In genomic region chr4:109439825-109440248, GRCm38 (mm10) we compare ENCODE assay signal across 13 mouse cellular contexts. TPM values are rescaled to one million over a fixed set of nuclear protein-coding genes. Genes with fewer than 3 reads are reported as not detected.
DNase-seq lines count a peak whose midpoint lies in the region; ATAC-seq and TF ChIP-seq lines count a peak whose summit lies in the region.
"Had no signal": no experiment of that assay in that cellular context is flagged by ENCODE, and none has a peak within 500 bp of the region (broad histone marks: within the 10 kb centered on the region; RNA-seq: fewer than 3 reads in every experiment).

No protein-coding gene starts in this region.

- no peak for TF ChIP-seq POLR2A in limb, embryonic 14.5 days (IDR thresholded peaks at IDR 0.05; ENCODE audit: borderline replicate concordance, extremely low read depth, insufficient read depth, insufficient read length)
- no peak for TF ChIP-seq POLR2A in spleen, adult 2 months (IDR thresholded peaks at IDR 0.05; ENCODE audit: low read depth, low read length)

- DNase-seq in heart, postnatal 36 days, result no peak
- peak; percentile 19 for DNase-seq in c-Kit-positive CD71-negative TER-119-negative erythroid progenitor cells, embryonic 14.5 days (ENCODE audit: low read depth)
- DNase-seq in limb, embryonic 14.5 days (ENCODE audit: low spot score), result peak; percentile 29
- DNase-seq in spleen, adult 2 months (ENCODE audit: low read depth in 1 of 2, low spot score in 2 of 2), result no peak
- no peak for DNase-seq in layer of hippocampus, adult 11-12 months (ENCODE audit: low spot score)
- DNase-seq in left cerebral cortex, postnatal 25 days (ENCODE audit: low spot score in 2 of 2), result no peak
- no peak for DNase-seq in lung, postnatal 10 days
- DNase-seq: cerebellum, adult 8-10 months; forebrain, postnatal 0 days; kidney, postnatal 4 days; lung, postnatal 14 days had no signal

- H3K27me3 ChIP-seq in heart, embryonic 11.5 days (ENCODE audit: control insufficient read depth, insufficient read depth, low read length), result no peaks in the 10 kb centered on the region
- H3K27me3 ChIP-seq in limb, embryonic 14.5 days (ENCODE audit: control insufficient read depth, insufficient read depth, low read length), result no peaks in the 10 kb centered on the region
- no peaks in the 10 kb centered on the region for H3K27me3 ChIP-seq in spleen, adult 2 months (ENCODE audit: control insufficient read depth, insufficient read depth, low read length)

- intact Hi-C loops in heart, postnatal 36 days (cut with DNase I), result loop anchor here (2.0 kb wide), 1 partner anchor 37 kb away; no protein-coding TSS in a partner anchor
- intact Hi-C loops in left cerebral cortex, postnatal 25 days (cut with DNase I), result loop anchor here (5.0 kb wide), 1 partner anchor 287 kb away; no protein-coding TSS in a partner anchor

- no peaks in the 10 kb centered on the region for H3K9me3 ChIP-seq in heart, embryonic 11.5 days (replicated peaks; ENCODE audit: control insufficient read depth, low read length)
- no peaks in the 10 kb centered on the region for H3K9me3 ChIP-seq in limb, embryonic 14.5 days (ENCODE audit: control insufficient read depth, low read length)

- no peak overlapping the region for H3K4me2 ChIP-seq in heart, embryonic 11.5 days
- no peak overlapping the region for H3K4me2 ChIP-seq in limb, embryonic 14.5 days (replicated peaks; ENCODE audit: low read depth, low read length, severe bottlenecking)

- H3K27ac ChIP-seq in heart, embryonic 11.5 days (ENCODE audit: low read depth, low read length), result peak overlapping the region; percentile 75
- H3K27ac ChIP-seq in limb, embryonic 14.5 days (replicated peaks; ENCODE audit: low read depth, low read length), result peak overlapping the region; percentile 5; the same call in 1 of the 2 replicates
- H3K27ac ChIP-seq in spleen, adult 2 months (ENCODE audit: insufficient read depth, low read length), result peak overlapping the region; percentile 20; the same call in 1 of the 2 replicates

- H3K4me1 ChIP-seq in heart, embryonic 11.5 days (ENCODE audit: control insufficient read depth, insufficient read depth, low read length), result peaks cover 18% of the 10 kb centered on the region
- H3K4me1 ChIP-seq in limb, embryonic 14.5 days (ENCODE audit: control insufficient read depth, insufficient read depth, low read length), result no peaks in the 10 kb centered on the region
- H3K4me1 ChIP-seq in spleen, adult 2 months (ENCODE audit: control insufficient read depth, insufficient read depth, insufficient read length), result no peaks in the 10 kb centered on the region

- 0 out of 2 replicates have a peak overlapping the region, but pooled peaks have one; percentile 22 for H3K9ac ChIP-seq in heart, embryonic 11.5 days (ENCODE audit: low read depth, low read length)
- H3K9ac ChIP-seq in limb, embryonic 14.5 days (ENCODE audit: low read depth, low read length, severe bottlenecking), result no peak overlapping the region
- H3K9ac ChIP-seq: forebrain, postnatal 0 days had no signal

- ATAC-seq in heart, embryonic 11.5 days (replicated peaks; ENCODE audit: insufficient number of reproducible peaks, low FRiP score, low TSS enrichment), result peak; percentile 35; the same call in 1 of the 2 replicates
- ATAC-seq in limb, embryonic 14.5 days (ENCODE audit: low FRiP score, low read depth), result peak; percentile 45; the same call in 1 of the 2 replicates
- ATAC-seq: CD4-positive, CD25-positive, alpha-beta regulatory T cell, adult 4 months; forebrain, postnatal 0 days had no signal

- no peak for TF ChIP-seq CTCF in spleen, adult 2 months (IDR thresholded peaks at IDR 0.05; ENCODE audit: extremely low read depth, insufficient read depth, insufficient read length, insufficient replicate concordance)

- no peaks in the 10 kb centered on the region for H3K36me3 ChIP-seq in heart, embryonic 11.5 days (ENCODE audit: control insufficient read depth, insufficient read depth, low read length)
- peaks cover 17% of the 10 kb centered on the region; the same call in 1 of the 2 replicates for H3K36me3 ChIP-seq in limb, embryonic 14.5 days (ENCODE audit: control insufficient read depth, insufficient read depth, low read length)
- no peaks in the 10 kb centered on the region for H3K36me3 ChIP-seq in spleen, adult 2 months (ENCODE audit: control insufficient read depth, insufficient read depth, low read length)

- H3K4me3 ChIP-seq in heart, embryonic 11.5 days (ENCODE audit: low read depth, low read length), result no peak overlapping the region
- no peak overlapping the region for H3K4me3 ChIP-seq in limb, embryonic 14.5 days (replicated peaks; ENCODE audit: low read length)
- H3K4me3 ChIP-seq in spleen, adult 2 months (ENCODE audit: extremely low read depth, insufficient read depth, insufficient read length), result no peak overlapping the region

- WGBS in heart, embryonic 11.5 days (ENCODE audit: insufficient replicate concordance), result 36% methylated on average over 3 of the region's 3 CpGs
- 59% methylated on average over 3 of the region's 3 CpGs for WGBS in limb, embryonic 14.5 days
- 75% methylated on average over 3 of the region's 3 CpGs for WGBS in spleen, adult 2 months

RNA-seq across cellular contexts. Expression of gene Ttc39a, which starts 33.4 kb away (rescaled TPM):
- 10.8 and 11.4 TPM in 2 replicates for polyA plus RNA-seq in heart, embryonic 11.5 days (2014; fragmentation: Nextera tagmentation; extraction: Ambion mirVana)
- total RNA-seq in heart, postnatal 36 days (2021), result 1 to 10 TPM in 1 of 2 experiments, under 1 TPM in 1; 0.89 to 1.4 TPM
- 5.4 and 6.0 TPM in 2 replicates for polyA plus RNA-seq in limb, embryonic 14.5 days (2012; rRNA removed)
- polyA plus RNA-seq in limb, embryonic 14.5 days (2014; fragmentation: Nextera tagmentation; extraction: Ambion mirVana), result 4.0 and 4.3 TPM in 2 replicates
- 4.3 and 5.5 TPM in 2 replicates for polyA plus RNA-seq in spleen, adult 2 months (2012; rRNA removed)
- total RNA-seq in left cerebral cortex, postnatal 25 days (2021), result 1 to 10 TPM; 2.0 to 3.9 TPM
- polyA plus RNA-seq: CD4-positive, CD25-positive, alpha-beta regulatory T cell, adult 4 months had no signal

RNA-seq across cellular contexts. Expression of gene Rnf11, which starts 44.7 kb away (rescaled TPM):
- 47.1 and 47.8 TPM in 2 replicates for polyA plus RNA-seq in heart, embryonic 11.5 days (2014; fragmentation: Nextera tagmentation; extraction: Ambion mirVana)
- total RNA-seq in heart, postnatal 36 days (2021), result 100 to 1,000 TPM; 102 to 106 TPM
- polyA plus RNA-seq in limb, embryonic 14.5 days (2012; rRNA removed), result 39.3 and 43.6 TPM in 2 replicates
- polyA plus RNA-seq in limb, embryonic 14.5 days (2014; fragmentation: Nextera tagmentation; extraction: Ambion mirVana), result 67.0 and 71.7 TPM in 2 replicates
- polyA plus RNA-seq in spleen, adult 2 months (2012; rRNA removed), result 26.3 and 27.2 TPM in 2 replicates
- 100 to 1,000 TPM; 206 to 219 TPM for total RNA-seq in left cerebral cortex, postnatal 25 days (2021)

Comparison
In these comparisons a context has a peak if more than half of its experiments do, and no peak if none do; other contexts are left out.
1. H3K27ac ChIP-seq: peak in every context shown above with its lines; median percentile 75 in heart, embryonic 11.5 days; 20 in spleen, adult 2 months; 5 in limb, embryonic 14.5 days.
2. DNase-seq: peak in c-Kit-positive CD71-negative TER-119-negative erythroid progenitor cells, embryonic 14.5 days (single experiment) and limb, embryonic 14.5 days (single experiment); none in heart, postnatal 36 days (0 of 2), spleen, adult 2 months (0 of 2), layer of hippocampus, adult 11-12 months (single experiment), left cerebral cortex, postnatal 25 days (0 of 2) and lung, postnatal 10 days (single experiment).